Mouse (Mus musculus): Measurements from ENCODE around the gene Gm42878.

Gene Gm42878

DNA sequence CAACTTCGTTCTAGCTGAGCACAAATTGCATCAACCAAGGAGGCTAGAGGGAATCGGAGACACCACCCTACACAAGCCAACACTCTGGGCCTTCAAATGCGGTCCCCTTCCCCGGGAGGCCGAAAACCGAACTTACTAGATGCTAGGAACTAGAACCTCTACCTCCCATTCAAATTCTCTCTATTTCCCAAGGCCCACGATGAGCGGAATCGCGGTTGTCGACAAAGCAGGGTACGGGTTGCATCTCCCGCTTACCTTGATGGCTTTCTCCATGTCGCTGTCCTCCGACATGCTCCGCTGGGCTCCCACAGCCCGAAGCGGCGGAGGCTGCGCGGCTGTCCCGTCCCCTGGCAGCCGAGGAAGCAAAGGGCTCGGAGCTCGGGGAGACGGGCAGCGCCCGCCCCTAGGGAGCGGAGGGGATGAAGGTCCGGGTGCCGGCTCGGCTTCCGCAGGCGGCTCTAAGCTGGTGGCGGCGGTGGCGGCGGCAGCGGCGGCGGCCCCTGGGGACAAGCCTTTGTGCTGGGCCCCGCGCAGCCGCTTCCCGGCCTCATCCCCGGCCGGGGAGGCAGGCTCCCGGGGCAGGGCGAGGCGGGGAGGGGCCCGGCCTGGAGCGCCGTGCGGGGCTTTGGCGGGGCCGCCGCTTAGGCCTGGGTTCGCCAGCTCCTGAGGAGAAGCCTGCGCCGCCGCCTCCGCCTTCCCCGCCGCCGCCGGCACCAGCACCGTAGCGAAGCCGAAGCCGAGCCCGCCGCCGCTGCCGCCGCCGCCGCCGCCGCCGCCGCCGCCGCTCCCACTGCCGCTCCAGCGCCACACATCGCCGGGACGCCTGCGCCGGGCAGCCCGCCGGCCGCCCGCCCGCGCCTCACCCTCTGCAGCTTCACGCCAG is at the start of gene Gm42878, which contains the start of gene Adam1a:
Gm42878 (minus strand) TSS at position 573 of the 883 bp plus-strand sequence.
Adam1a (minus strand) TSS at position 573 of the 883 bp plus-strand sequence.
- DNase-seq = peak; percentile 51

DNA sequence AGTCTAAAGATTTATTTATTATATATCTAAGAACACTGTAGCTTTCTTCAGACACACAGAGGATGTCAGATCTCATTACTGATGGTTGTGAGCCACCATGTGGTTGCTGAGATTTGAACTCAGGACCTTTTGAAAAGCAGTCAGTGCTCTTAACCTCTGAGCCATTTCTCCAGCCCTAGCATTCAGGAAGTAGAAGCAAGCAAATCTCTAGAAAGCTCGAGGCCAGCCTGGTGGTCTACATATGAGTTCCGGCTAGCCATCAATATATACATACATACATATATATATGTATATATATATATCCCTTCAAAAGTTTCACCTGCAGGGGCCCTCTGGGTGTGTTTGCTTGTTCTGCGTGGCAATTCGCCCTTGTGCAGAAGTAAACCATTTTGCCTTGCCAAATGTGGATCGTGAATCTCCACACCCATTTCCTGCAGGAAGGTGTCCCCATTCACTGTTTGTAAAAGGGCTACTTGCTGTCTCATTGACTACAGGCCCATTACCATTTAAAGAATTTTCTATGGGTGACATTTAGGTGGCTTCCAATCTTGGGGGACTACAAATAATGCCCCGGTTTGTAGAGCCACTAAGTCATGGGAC is 49.5 kb upstream of the Gm42878 start:
- DNase-seq = no peak

DNA sequence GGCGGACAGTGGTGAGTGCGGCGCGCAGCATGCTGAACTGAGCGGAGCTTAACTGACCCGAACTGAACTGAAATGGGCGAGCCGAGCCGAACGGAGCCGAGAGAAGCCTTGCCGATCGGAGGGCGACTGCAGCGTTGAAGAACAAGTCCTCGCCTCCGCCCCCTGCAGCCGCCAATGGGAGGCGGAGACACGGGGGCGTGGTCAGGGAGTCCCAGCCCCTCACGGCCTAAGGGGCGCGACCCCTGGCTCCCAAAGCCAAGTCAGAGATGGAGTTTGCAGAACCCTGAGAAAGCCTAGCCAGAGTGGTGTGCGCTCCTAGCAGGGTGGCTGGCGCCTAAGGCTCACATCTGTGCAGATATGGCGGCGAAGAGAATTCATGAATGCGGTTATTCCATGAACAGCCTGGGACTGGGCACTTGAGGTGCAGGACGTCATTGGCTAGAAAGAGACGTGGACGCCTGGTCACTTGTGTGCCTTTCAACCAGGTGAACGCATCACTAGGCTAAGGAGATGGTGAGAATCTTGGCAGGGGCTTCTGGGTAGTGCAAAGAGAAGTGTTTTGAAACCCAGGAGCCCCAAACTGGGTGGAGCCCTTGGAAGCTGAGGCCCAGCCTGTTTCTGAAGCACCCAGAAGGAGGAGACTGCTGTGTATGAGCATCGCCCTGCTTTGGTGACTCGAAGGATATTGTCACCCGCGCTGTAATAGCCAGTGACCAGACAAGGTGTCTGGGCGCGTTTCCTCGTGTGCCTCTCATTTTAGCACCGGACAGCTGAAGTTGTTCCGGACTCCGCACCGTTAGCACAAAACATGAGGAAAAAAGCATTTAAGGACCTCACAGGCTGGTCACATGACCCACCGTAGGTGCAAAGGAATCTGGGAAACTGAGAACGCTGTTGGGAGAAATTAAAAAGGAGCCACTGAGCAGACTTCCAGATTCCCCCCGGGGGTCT is 48.4 kb upstream of the Gm42878 start, which contains the start of gene Aldh2:
Aldh2 (minus strand) TSS at position 374 of the 951 bp plus-strand sequence.
- DNase-seq = peak; percentile 93

DNA sequence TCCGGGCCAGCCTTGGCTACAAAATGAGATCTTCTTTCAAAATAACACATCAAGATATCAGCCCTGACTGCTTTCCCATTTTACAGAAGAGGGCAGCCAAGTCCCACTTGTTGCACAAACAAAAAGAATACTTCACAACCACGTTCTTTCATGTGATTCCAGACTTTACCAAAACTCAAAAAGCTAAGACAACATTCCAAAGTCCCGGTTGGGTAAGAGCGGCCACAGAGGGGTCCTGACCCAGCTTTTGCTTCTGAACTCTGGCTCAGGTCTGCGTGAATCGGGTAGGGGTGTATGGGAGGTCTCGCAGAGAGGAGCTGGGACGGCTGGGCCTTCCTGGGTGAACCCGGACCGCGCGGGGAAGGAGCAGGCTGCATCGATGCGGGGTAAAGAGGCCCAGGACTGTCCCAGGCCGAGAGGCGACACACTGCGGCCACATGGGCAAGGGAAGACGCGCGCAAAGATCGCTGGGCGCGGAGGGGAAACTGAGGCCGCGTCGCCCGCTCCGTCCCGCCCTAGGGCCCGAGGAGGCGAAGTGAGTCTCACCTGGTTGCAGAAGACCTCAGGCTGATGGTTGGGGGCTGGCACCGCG is 47.6 kb upstream of the Gm42878 start:
- peak; percentile 43 for DNase-seq

DNA sequence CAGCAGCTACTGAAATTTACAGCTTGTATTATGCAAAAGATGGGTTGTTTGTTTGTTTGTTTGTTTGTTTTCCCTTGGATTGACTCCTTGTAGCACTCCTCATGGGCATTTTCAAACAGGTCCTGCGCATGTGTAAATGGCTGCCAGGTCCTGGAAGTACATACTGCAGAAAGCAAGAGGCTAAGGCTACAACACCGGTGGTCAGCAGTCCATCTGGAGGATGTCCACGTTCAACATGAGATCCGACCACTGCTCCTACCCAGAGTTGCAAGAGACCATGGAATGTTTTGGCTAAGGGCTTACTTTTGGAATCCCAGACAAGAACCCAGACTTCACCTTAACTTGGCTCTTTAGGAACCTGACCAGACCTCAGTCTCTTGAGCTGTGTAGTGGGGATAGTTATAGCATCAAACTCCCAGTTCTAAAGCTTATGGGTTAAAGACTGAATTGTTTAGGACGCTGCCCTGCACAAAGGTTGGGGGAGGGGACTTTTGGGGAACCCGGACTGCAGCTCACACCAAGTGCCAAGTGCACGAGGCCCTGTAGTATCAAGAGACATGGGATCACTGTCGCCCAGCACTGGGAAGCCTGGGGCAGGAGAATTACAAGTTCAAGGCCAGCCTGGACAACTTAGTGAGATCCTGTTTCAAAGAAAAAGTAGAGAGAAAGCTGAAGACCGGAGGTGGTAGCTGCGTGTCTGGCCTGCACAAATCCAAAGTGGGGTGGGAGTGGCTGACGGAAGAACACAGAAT is 47.0 kb upstream of the Gm42878 start:
- DNase-seq = no peak

DNA sequence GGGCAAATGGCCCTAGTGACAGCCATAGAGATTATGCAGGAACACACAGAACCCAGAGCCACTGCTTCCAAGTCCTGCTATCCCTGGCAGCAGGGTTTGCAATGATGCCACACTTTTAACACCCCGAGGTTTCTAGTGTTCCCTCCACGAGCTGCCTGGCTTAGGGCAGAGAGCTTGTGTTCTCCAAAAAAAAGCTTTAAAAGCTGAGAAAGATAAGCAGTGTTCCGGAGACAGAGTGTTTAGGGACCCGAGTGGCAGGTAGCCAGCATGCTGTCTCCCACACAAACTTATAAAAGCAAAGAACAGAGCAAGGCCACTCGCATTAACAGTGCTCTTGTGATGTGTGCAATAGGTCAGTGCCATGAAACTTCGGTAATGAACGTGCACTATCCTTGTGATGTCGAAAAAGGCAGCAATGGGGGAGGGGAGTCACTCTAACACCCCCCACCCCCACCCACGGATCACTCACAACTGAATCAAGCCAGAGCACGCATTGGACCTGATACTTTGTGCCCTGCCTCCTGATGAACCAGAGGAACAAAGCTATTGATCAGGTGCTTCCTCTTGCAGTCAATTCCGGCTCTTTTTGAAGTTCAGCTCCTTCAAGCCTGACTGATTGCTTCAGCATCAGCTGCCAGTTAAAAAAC is 46.3 kb upstream of the Gm42878 start:
- no peak for DNase-seq

DNA sequence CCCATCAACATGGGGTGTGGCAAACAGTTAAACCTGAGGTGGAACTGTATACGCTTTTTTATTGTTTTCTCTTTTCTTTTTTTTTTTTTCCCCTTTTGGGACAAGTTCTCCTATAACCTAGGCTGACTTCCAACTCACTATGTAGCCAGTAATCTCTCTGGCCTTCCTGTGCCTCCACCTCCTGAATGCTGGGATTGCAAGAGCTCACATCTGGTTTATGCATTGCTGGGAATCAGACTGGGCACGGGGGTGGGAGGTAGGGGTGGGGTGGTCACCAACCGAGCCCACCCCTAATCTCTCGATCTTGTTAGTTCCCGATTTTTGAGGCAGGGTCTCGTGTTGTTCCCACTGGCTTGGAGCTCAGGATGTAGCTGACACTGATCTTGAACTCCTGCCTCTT is 44.6 kb upstream of the Gm42878 start:
- no peak for DNase-seq

DNA sequence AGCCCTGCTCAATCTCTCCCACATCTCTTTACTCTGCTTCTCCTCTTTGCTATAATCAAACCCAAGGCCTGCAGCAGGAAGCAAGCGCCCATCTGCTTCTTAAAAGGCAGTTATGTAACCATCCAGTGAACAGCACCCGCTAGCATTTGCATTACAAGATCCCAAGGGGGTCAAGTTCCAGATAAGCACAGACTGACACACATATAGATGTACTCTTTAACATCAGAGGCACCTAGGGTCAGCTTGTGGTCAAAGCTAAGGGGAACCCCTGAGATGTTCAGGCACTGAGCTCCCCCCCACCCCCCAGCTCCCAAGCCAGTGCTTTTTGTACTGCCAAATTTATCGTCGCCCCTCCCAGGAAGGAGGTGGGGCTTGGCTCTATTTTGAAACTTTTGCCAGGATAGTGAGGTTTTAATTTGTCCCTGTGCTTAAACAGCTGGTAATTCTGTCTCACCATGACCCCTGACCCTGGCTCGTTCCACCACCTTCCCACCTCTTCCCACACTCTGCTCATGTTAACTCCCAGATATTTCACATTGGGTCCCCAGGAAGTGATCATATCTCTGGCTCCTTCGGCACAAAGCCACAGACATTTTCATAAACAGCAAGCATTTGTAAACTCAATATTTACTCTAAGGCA is 41.2 kb upstream of the Gm42878 start:
- DNase-seq = no peak

DNA sequence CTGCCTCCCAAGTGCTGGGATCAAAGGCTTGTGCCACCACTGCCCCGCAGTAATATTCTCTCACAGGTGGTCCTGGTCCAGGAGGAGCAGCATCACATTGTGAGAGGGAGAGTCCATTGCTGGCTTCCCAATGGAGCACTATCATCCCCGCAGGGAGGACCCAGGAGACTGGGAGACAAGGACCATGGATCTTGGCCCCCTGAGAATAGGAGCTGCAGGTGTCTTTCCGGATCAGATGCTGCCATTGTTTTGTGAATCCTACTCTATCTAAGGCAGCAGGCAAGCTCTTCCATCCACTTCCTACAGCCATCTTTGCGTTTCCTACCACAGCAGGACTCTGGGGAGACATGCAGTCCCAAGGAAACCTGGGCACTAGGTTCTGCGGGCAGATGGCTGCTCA is 40.4 kb upstream of the Gm42878 start:
- no peak for DNase-seq

DNA sequence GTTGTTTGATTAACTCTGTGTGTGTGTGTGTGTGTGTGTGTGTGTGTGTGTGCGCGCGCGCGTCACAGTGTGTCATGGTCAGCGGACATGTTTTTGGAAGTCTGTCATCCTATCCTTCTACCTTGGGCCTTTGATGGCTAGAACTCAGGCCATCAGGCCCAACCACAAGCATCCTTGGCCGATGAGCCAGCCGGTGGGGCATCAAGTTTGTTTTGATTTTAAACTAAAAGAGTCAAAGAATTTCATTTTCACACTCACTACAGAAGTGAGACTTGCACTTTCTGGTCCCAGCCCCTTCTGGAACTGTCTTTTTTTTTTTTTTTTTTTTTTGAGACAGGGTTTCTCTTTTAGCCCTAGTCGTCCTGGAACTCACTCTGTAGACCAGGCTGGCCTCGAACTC is 39.7 kb upstream of the Gm42878 start:
- DNase-seq = no peak

DNA sequence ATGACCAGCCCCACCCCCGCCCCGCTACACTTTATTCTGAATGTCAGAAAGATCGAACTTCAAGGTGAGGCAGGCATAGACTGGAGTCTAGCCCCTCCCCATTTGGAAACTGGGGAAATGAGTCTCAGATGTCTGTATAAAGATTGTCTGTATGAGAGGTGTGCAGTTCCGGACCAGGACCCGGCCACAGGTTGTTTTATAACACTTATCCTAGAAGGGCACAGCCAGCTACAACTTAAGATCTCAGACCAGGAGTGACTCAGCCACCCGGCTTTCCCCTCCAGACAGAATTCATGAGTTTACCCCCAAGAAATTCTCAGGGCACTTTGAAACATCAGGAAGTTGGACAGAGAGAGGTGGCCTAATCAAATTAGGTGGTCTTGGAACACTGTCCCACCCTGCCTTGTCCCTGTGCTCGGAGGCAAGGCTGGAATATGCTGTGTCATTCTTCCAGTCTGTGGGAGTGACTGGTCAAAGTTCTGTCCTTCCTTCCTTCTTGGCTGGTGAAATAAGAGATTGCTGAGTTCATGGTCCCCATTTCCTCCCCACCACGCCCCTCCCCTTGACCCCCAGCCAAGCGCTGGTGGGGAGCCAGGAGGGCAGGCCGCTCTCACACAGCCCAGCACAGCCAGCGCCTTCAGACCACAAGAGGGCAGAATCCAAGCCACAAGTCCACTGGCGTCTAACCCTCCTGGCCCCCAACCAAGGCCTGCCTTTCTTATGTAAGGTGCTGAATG is 38.7 kb upstream of the Gm42878 start:
- DNase-seq = peak; percentile 52

DNA sequence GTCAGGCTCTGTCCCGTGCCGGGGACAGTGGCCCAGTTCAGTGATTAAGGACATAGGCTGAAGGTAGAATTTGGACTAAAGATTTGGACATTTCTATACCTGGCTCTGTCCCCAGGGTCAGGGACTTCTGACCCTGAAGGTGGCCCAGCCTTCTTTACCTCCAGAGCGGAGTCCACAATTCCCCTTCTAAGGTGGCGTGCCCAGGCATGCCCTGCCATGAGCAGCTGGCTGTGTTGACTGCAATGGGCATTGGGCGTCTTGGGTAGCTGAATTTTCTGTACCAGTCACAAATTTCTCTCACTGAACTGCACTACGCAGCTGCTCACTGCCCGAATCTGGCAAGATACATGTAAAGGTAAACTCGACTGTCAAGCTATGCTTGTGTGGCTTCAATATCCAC is 36.7 kb upstream of the Gm42878 start:
- no peak for DNase-seq

DNA sequence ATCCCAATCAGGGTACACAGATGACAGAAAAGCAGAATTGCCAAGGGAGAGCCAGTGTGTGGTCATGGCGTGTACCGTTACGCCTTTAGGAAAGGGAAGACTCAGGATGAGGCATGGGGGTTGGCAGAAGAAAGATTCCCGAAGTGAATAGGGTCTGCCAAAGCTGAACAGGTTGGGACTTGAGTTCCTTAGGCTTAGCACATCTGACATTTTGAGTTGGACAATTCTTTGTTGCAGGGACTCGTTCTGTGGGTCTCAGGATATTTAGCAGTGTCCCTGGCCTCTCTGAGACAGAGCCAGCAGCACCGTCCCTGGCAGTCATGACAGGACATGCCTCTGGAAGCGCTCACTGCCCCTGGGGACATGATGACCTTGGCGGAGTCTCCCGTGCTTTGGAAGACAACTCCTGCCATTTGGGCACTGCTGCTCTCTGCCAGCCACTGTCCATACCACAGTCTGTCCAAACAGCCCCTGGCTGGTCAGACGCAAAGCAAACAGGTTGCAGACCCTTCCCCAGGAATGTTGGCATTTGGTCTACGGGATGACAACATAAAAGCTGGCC is 31.7 kb upstream of the Gm42878 start:
- no peak for DNase-seq

DNA sequence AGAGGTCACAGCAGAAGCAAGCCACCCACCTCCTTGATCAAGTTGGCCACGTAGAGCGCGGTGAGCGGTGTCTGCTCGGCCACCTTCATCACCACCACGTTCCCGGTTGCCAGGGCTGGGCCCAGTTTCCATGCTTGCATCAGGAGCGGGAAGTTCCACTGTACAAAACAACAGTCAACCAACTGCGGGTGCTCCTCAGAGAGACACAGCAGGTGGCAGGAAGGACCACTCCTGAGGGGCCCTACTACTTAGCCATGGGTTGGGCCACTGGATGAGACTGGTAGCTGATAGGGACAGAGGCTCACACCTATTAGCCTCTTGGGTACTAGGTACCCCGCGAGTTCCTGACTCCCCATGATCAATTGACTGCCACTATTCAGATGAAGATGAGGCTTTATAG is 30.6 kb upstream of the Gm42878 start:
- DNase-seq = no peak

DNA sequence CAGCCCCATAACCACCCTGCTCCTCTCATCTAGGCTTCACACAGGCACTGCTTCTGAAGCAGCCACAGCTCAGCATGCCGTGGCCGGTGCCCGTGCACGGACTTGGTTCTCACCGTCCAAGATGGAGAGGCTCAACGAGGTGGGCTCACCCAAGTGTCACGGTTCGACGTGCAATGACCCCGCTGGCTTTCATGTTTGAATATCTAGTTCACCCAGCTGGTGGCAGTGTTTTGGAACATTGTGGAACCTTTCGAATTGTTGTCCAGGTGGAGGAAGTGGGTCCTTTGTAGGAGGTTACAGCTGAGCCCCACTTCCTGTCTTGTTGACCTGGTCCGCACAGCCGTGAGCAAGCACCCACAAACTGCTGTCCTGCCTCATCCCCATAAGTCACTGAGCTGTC is 28.9 kb upstream of the Gm42878 start:
- no peak for DNase-seq

DNA sequence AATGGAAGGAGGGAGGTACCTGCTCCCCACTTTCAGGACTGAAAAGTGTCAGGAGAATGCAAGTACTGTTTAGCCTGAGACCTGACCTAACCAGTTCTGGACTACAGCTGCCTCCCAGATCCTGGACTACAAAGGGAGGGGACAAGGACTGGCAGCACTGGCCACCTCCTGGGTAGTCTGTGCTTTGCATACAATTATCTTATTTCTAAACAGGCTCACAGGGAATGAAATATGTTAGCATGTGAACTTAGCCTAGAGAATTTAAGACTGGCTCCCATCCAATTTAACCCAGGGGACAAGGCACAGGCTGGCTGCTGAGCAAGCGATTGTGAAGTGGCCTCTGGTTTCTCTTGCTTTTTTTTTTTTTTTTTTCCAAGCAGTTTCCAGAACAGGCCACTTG is 25.5 kb upstream of the Gm42878 start:
- no peak for DNase-seq

DNA sequence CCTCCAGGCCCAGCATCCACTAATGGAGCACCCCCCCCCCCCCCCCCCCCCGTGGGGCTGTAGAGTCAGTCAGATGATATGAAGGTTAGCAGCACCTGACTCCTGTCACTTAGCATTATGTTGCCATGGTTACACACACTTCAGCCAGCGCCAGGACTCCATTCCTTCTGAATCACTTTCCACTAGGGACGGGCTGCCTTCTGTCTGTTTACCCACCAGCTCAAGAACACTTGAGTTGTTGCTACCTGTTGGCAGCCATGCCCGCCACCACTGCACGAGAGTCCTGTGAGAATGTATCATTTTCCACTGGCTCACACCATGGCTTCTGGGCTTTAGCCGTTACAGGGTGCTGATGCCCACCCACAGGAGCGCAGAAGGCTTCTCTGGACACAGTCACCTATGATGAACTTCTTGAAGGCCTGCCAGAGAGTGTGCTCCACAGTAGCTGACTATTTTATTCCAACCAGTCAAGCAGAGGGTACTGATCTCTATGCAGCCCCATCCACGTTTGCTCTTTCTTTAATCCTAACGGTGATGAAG is 24.7 kb upstream of the Gm42878 start:
- DNase-seq = no peak

DNA sequence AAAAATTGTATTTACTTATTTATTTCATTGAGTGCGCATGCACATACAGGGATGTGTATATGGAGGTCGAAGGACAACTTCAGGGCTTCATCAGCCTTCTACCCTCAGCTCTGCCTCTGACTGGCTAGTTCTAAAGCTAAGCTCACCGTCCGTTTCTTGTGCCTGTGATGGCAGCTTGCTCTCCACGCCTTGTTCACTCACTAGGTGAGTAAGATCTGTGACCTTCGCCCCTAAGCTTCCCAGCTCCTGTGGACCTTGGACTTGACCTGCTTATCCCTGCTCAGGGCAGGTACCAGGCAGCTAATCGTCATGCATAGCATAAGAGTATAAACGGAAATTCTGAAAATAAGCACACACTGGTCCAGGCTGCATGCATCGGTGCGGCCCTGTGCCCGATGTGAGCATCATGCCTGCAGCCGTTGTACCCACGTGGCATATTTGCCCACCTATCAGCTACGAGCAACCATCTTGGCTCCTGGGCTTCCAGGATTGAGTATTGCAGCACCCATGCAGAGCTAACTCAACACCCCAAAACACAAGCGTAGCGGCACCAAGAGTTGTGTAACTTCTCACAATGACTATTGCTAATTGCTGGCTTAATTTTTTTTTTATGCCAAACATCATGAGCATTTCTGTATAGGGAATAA is 20.9 kb upstream of the Gm42878 start:
- no peak for DNase-seq

DNA sequence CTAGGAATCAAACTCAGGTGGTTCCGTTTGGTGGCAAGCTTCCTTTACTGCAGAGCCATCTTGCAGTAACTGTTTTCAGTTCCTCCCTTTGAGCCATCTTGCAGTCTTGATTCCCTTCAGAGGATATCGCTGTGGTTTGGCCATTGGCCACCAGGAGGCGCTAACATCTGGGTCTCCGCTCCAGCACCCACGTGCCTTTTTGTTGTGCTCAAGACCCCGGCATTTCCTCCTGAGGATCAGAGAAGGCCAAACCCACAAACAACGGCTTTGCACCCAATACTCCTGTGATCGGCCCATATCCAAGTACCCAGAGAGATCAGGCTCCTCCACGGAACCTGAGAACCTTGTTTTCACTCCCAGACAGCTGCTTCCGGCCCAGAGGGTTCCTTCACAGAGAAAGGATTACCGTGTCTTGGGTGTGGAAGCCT is 19.2 kb upstream of the Gm42878 start:
- peak; percentile 92 for DNase-seq

All from embryo, embryonic 11 days (tissue).